8 mouse cellular contexts compared by ENCODE assay signal in genomic region chr14:61683791-61684411, GRCm38 (mm10).
DNase-seq lines count a peak whose midpoint lies in the region; ATAC-seq and TF ChIP-seq lines count a peak whose summit lies in the region.

No protein-coding gene starts in this region.

- H3K27me3 ChIP-seq in CH12.LX (replicated peaks), result peaks cover 20% of the 10 kb centered on the region
- H3K27me3 ChIP-seq in embryonic facial prominence, embryonic 13.5 days, result peaks cover 49% of the 10 kb centered on the region
- peaks cover 47% of the 10 kb centered on the region for H3K27me3 ChIP-seq in hindbrain, embryonic 12.5 days
- peaks cover 50% of the 10 kb centered on the region for H3K27me3 ChIP-seq in liver, embryonic 12.5 days (replicated peaks)

- TF ChIP-seq RAD21 in CH12.LX (IDR thresholded peaks at IDR 0.05; ENCODE audit: low read depth, low read length), result no peak

- TF ChIP-seq CTCF in CH12.LX (conservative IDR thresholded peaks at IDR 0.05 in 1 of 2, IDR thresholded peaks at IDR 0.05 in 1 of 2; ENCODE audit: low read depth in 2 of 2, low read length in 2 of 2), result no peak
- no peak for TF ChIP-seq CTCF in olfactory bulb, adult 2 months (IDR thresholded peaks at IDR 0.05; ENCODE audit: insufficient read depth, low read depth, low read length)

- peak; percentile 19 to 27 for DNase-seq in frontal cortex, postnatal 36 days (ENCODE audit: low spot score in 2 of 2)
- DNase-seq in CH12.LX (ENCODE audit: extremely low read depth), result peak; percentile 48
- no peak for DNase-seq in urinary bladder, postnatal 25 days (ENCODE audit: low spot score)

- 0 out of 2 replicates have a peak, but pooled peaks cover 3% of the 10 kb centered on the region for H3K79me2 ChIP-seq in CH12.LX (replicated peaks; ENCODE audit: control insufficient read depth, extremely low read depth, insufficient read depth, poor library complexity, severe bottlenecking)

- peak; percentile 58; the same call in 1 of the 2 replicates for TF ChIP-seq EP300 in CH12.LX (IDR thresholded peaks at IDR 0.05; ENCODE audit: low read length)

- 11% methylated on average over 19 of the region's 19 CpGs for WGBS in embryonic facial prominence, embryonic 13.5 days
- WGBS in hindbrain, embryonic 12.5 days, result 5% methylated on average over 19 of the region's 19 CpGs
- 7% methylated on average over 19 of the region's 19 CpGs for WGBS in liver, embryonic 12.5 days (ENCODE audit: insufficient replicate concordance)
- 68% methylated on average over 19 of the region's 19 CpGs for WGBS in olfactory bulb, adult 2 months

- dilution Hi-C loops in CH12.LX (cut with MboI; ENCODE audit: extremely low pct_ligation_motif_present, extremely low pct_unique_long_range_greater_than_20kb, low sequenced_read_pairs), result no loop called here

- peaks cover 11 to 37% of the 10 kb centered on the region in 2 experiments for H3K4me1 ChIP-seq in CH12.LX (ENCODE audit: control insufficient read depth in 1 of 2, insufficient read depth in 2 of 2)
- peaks cover 43% of the 10 kb centered on the region for H3K4me1 ChIP-seq in embryonic facial prominence, embryonic 13.5 days
- H3K4me1 ChIP-seq in hindbrain, embryonic 12.5 days, result peaks cover 22% of the 10 kb centered on the region
- peaks cover 62% of the 10 kb centered on the region for H3K4me1 ChIP-seq in liver, embryonic 12.5 days
- peaks cover 12% of the 10 kb centered on the region for H3K4me1 ChIP-seq in olfactory bulb, adult 2 months (ENCODE audit: control insufficient read depth, insufficient read depth, low read length)

- TF ChIP-seq POLR2A in CH12.LX (IDR thresholded peaks at IDR 0.05; ENCODE audit: low read depth, low read length), result no peak; the same call in 1 of the 2 replicates
- no peak for TF ChIP-seq POLR2A in olfactory bulb, adult 2 months (IDR thresholded peaks at IDR 0.05; ENCODE audit: insufficient read depth, low read depth, low read length)

- H3K9me3 ChIP-seq in CH12.LX (replicated peaks; ENCODE audit: low read length), result peaks cover 8% of the 10 kb centered on the region
- no peaks in the 10 kb centered on the region for H3K9me3 ChIP-seq in embryonic facial prominence, embryonic 13.5 days
- no peaks in the 10 kb centered on the region for H3K9me3 ChIP-seq in hindbrain, embryonic 12.5 days (replicated peaks)
- H3K9me3 ChIP-seq in liver, embryonic 12.5 days (replicated peaks), result no peaks in the 10 kb centered on the region

- peak overlapping the region; percentile 85 for H3K9ac ChIP-seq in CH12.LX (ENCODE audit: insufficient read depth, low read depth)
- no peak overlapping the region for H3K9ac ChIP-seq in embryonic facial prominence, embryonic 13.5 days
- H3K9ac ChIP-seq in hindbrain, embryonic 12.5 days, result no peak overlapping the region
- peak overlapping the region; percentile 94 for H3K9ac ChIP-seq in liver, embryonic 12.5 days

- ATAC-seq in frontal cortex, adult (ENCODE audit: low TSS enrichment), result no peak
- ATAC-seq in embryonic facial prominence, embryonic 13.5 days (ENCODE audit: insufficient number of reproducible peaks, insufficient read depth, low FRiP score, low TSS enrichment, low read depth), result no peak
- ATAC-seq in hindbrain, embryonic 12.5 days (ENCODE audit: low FRiP score), result no peak
- ATAC-seq in liver, embryonic 12.5 days, result no peak

- H3K4me3 ChIP-seq in CH12.LX (replicated peaks in 1 of 3; ENCODE audit: low read depth in 2 of 3, low read length in 2 of 3, poor library complexity in 1 of 3), result peak overlapping the region; percentile 47 to 68 (median 54)
- H3K4me3 ChIP-seq in embryonic facial prominence, embryonic 13.5 days, result peak overlapping the region; percentile 36
- peak overlapping the region; percentile 12; the same call in 1 of the 2 replicates for H3K4me3 ChIP-seq in hindbrain, embryonic 12.5 days
- H3K4me3 ChIP-seq in liver, embryonic 12.5 days, result peak overlapping the region; percentile 79
- H3K4me3 ChIP-seq in olfactory bulb, adult 2 months (ENCODE audit: insufficient read depth, low read depth, low read length), result peak overlapping the region; percentile 20; the same call in 1 of the 2 replicates

- peak overlapping the region; percentile 74 for H3K4me2 ChIP-seq in CH12.LX (ENCODE audit: insufficient read depth, low read depth, poor library complexity, severe bottlenecking)
- H3K4me2 ChIP-seq in embryonic facial prominence, embryonic 13.5 days, result peak overlapping the region; percentile 97
- peak overlapping the region; percentile 34 for H3K4me2 ChIP-seq in hindbrain, embryonic 12.5 days (replicated peaks)
- H3K4me2 ChIP-seq in liver, embryonic 12.5 days, result peak overlapping the region; percentile 90

- peak overlapping the region; percentile 81 for H3K27ac ChIP-seq in CH12.LX (ENCODE audit: insufficient read depth, low read depth)
- H3K27ac ChIP-seq in embryonic facial prominence, embryonic 13.5 days, result no peak overlapping the region
- H3K27ac ChIP-seq in hindbrain, embryonic 12.5 days, result no peak overlapping the region
- H3K27ac ChIP-seq in liver, embryonic 12.5 days, result no peak overlapping the region
- no peak overlapping the region for H3K27ac ChIP-seq in olfactory bulb, adult 2 months (ENCODE audit: insufficient read depth, low read depth, low read length)

- H3K36me3 ChIP-seq in CH12.LX (replicated peaks in 1 of 2; ENCODE audit: control insufficient read depth in 1 of 2, insufficient read depth in 1 of 2, low read length in 1 of 2), result no peaks in the 10 kb centered on the region
- H3K36me3 ChIP-seq in embryonic facial prominence, embryonic 13.5 days, result no peaks in the 10 kb centered on the region
- no peaks in the 10 kb centered on the region for H3K36me3 ChIP-seq in hindbrain, embryonic 12.5 days
- H3K36me3 ChIP-seq in liver, embryonic 12.5 days, result no peaks in the 10 kb centered on the region

- in situ Hi-C loops in CH12.LX (cut with MboI; ENCODE audit: low pct_ligation_motif_present, low pct_unique_long_range_greater_than_20kb, low sequenced_read_pairs), result loop anchor here (5.0 kb wide), 1 partner anchor 37 kb away; no protein-coding TSS in a partner anchor

TF ChIP-seq in CH12.LX, 34 proteins besides CTCF, POLR2A, EP300 and RAD21:
- TF ChIP-seq CHD1 (IDR thresholded peaks at IDR 0.05; ENCODE audit: low read depth, low read length) (no peak), RCOR1 (conservative IDR thresholded peaks at IDR 0.05; ENCODE audit: low read depth, low read length) (0 out of 2 replicates have a peak, but pooled peaks have one; percentile 39), MAX (IDR thresholded peaks at IDR 0.05; ENCODE audit: low read length) (peak; percentile 21; the same call in 1 of the 2 replicates), TBP (conservative IDR thresholded peaks at IDR 0.05; ENCODE audit: low read depth, low read length) (0 out of 2 replicates have a peak, but pooled peaks have one; percentile 35), TCF12 (IDR thresholded peaks at IDR 0.05; ENCODE audit: low read depth, low read length) (peak; percentile 11; the same call in 1 of the 2 replicates), CHD2 (IDR thresholded peaks at IDR 0.05; ENCODE audit: low read length) (0 out of 2 replicates have a peak, but pooled peaks have one; percentile 4), IRF4 (IDR thresholded peaks at IDR 0.05; ENCODE audit: low read depth, low read length) (peak; percentile 32), MXI1 (IDR thresholded peaks at IDR 0.05; ENCODE audit: low read depth, low read length) (peak; percentile 37; the same call in 1 of the 2 replicates), JUND (conservative IDR thresholded peaks at IDR 0.05; ENCODE audit: low read depth, low read length) (no peak), ELF1 (IDR thresholded peaks at IDR 0.05; ENCODE audit: low read depth, low read length) (peak; percentile 14; the same call in 1 of the 2 replicates), GABPA (IDR thresholded peaks at IDR 0.05; ENCODE audit: insufficient replicate concordance, low read depth, low read length) (no peak), MAZ (IDR thresholded peaks at IDR 0.05; ENCODE audit: low read depth, low read length) (0 out of 2 replicates have a peak, but pooled peaks have one; percentile 15), ZMIZ1 (IDR thresholded peaks at IDR 0.05; ENCODE audit: low read depth, low read length) (peak; percentile 43; the same call in 1 of the 2 replicates), BHLHE40 (IDR thresholded peaks at IDR 0.05; ENCODE audit: low read depth, low read length) (peak; percentile 66), UBTF (IDR thresholded peaks at IDR 0.05; ENCODE audit: low read depth, low read length) (no peak)
TF ChIP-seq in CH12.LX: peak in this region for 11.

Comparison
In these comparisons a context has a peak if more than half of its experiments do, and no peak if none do; other contexts are left out.
1. H3K4me2 ChIP-seq: peak in every context shown above with its lines; median percentile 97 in embryonic facial prominence, embryonic 13.5 days; 90 in liver, embryonic 12.5 days; 74 in CH12.LX; 34 in hindbrain, embryonic 12.5 days.
2. H3K4me3 ChIP-seq: peak in every context shown above with its lines; median percentile 79 in liver, embryonic 12.5 days; 54 in CH12.LX; 36 in embryonic facial prominence, embryonic 13.5 days; 20 in olfactory bulb, adult 2 months; 12 in hindbrain, embryonic 12.5 days.
3. H3K9ac ChIP-seq: peak in CH12.LX (single experiment) and liver, embryonic 12.5 days (single experiment); none in embryonic facial prominence, embryonic 13.5 days (single experiment) and hindbrain, embryonic 12.5 days (single experiment).